Mouse (Mus musculus) small intestine, adult 2 months (tissue): Measurements from ENCODE around the gene Cpeb2.

ENCODE experiments used
- CTCF ChIP-seq: fragments of 200-500 bp; IDR thresholded peaks from 2 replicates; pipeline ENCODE4 v1.5.1; 2012; ENCODE audit warnings: low read depth, mild to moderate bottlenecking, control low read depth, inconsistent platforms, low read length, moderate library complexity, mixed read lengths; ENCODE audit not compliant: insufficient replicate concordance, insufficient read length; ENCODE audit errors: extremely low read depth
- POLR2A ChIP-seq: fragments of 200-500 bp; IDR thresholded peaks from 2 replicates; pipeline ENCODE4 v1.6.1; 2012; ENCODE audit warnings: low read depth, mild to moderate bottlenecking, control low read depth, inconsistent platforms, low read length, moderate library complexity

GRCm38 (mm10) chr5:43257490-43257889 lies 24.5 kb downstream of the Cpeb2 start:
- TF ChIP-seq CTCF, result no peak
- TF ChIP-seq POLR2A, result no peak
